Mouse (Mus musculus) neural tube, embryonic 14.5 days (tissue): ENCODE data around the gene Tns2. TPM values are rescaled to one million over a fixed set of nuclear protein-coding genes. Genes with fewer than 3 reads are reported as not detected.
"Not testable (repeated sequence)": the region's sequence is repeated elsewhere in the genome, so short reads cannot be mapped to it uniquely, and the experiment has no call there.

ENCODE experiments used
- ATAC-seq: fragments of 200-750 bp; cut with Nextera tagmentation; 2 replicates; pipeline ENCODE4 v1.8.0; 2017; ENCODE audit warnings: low read depth, mild to moderate bottlenecking, moderate TSS enrichment, moderate library complexity
- H3K27ac ChIP-seq: fragments of 300-500 bp; sonication (generic); 2 replicates; pipeline ENCODE4 v1.5.1; 2014; ENCODE audit warnings: low read depth, mild to moderate bottlenecking, control low read depth, low read length, moderate library complexity, mixed read lengths
- H3K27me3 ChIP-seq: fragments of 300-500 bp; sonication (generic); 2 replicates; pipeline ENCODE4 v1.6.1; 2014; ENCODE audit warnings: low read length; ENCODE audit not compliant: control insufficient read depth, insufficient read depth
- H3K36me3 ChIP-seq: fragments of 300-500 bp; sonication (generic); 2 replicates; pipeline ENCODE4 v1.6.1; 2014; ENCODE audit warnings: low read length, mixed read lengths; ENCODE audit not compliant: control insufficient read depth, insufficient read depth
- H3K4me1 ChIP-seq: fragments of 300-500 bp; sonication (generic); 2 replicates; pipeline ENCODE4 v1.6.1; 2014; ENCODE audit warnings: low read length; ENCODE audit not compliant: control insufficient read depth, insufficient read depth
- H3K4me2 ChIP-seq: fragments of 300-500 bp; sonication (generic); 2 replicates; pipeline ENCODE4 v1.6.1; 2014; ENCODE audit warnings: mild to moderate bottlenecking, low read depth, low read length, control low read depth
- H3K4me3 ChIP-seq: fragments of 300-500 bp; sonication (generic); 2 replicates; pipeline ENCODE4 v1.5.1; 2014; ENCODE audit warnings: low read depth, low read length, control low read depth, mixed read lengths
- H3K9ac ChIP-seq: fragments of 300-500 bp; sonication (generic); replicated peaks from 2 replicates; pipeline ENCODE4 v1.6.1; 2014; ENCODE audit warnings: low read depth, mild to moderate bottlenecking, control low read depth, low read length, mixed read lengths
- H3K9me3 ChIP-seq: fragments of 300-500 bp; sonication (generic); 2 replicates; pipeline ENCODE4 v1.6.1; 2016; ENCODE audit warnings: low read length; ENCODE audit not compliant: control insufficient read depth
- WGBS: fragments of 180-500 bp; shearing (Covaris S2); extraction: QIAGEN DNeasy Blood & Tissue Kit; methylation state at CpG from one replicate; pipeline ENCODE4 v1.1.7; 2014; 5-methylcytosine and 5-hydroxymethylcytosine counted together
- polyA plus RNA-seq: library from polyadenylated mRNA; unstranded; fragments of >200 nt; fragmentation: Nextera tagmentation; extraction: Ambion mirVana; gene quantifications from 2 replicates; pipeline ENCODE4 v1.2.1, GENCODE M21; 2014

The Tns2 gene
- polyA plus RNA-seq, 1 experiment from 2014 or later: 4.3 TPM

DNA sequence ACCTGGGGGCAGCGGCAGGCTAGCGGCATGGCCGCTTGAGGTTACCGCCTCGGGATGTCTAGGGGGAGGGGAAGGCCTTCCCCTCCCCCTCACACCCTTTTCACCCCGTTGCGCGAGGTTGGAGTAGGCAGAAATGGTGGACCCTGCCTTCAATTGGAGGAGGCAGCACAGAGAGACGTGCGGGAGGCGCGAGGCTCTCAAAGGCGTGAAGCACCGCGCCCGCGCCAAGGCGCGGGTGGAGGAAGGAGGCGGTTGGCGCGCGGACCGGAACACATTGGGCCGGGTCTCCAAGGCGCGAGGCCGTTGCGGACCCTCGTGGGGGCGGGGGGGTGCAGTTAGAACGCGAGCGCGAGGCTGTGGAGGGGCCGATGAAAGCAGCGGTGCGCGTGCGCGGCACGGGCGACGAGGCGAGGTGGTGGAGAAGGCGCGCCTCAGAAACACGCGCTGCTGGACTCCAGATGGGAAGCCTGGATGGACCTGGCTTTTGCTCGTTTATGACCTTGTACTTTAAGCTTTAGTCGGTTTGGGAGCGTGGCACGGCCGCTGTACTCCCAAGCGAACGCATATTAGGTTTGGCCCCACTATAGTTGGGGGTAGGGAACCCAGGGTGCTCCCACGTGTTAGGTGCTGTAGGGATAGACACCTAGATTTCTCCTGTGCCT, 26.0 kb upstream of the Tns2 start:
- peak overlapping the region; percentile 98 for H3K27ac ChIP-seq

DNA sequence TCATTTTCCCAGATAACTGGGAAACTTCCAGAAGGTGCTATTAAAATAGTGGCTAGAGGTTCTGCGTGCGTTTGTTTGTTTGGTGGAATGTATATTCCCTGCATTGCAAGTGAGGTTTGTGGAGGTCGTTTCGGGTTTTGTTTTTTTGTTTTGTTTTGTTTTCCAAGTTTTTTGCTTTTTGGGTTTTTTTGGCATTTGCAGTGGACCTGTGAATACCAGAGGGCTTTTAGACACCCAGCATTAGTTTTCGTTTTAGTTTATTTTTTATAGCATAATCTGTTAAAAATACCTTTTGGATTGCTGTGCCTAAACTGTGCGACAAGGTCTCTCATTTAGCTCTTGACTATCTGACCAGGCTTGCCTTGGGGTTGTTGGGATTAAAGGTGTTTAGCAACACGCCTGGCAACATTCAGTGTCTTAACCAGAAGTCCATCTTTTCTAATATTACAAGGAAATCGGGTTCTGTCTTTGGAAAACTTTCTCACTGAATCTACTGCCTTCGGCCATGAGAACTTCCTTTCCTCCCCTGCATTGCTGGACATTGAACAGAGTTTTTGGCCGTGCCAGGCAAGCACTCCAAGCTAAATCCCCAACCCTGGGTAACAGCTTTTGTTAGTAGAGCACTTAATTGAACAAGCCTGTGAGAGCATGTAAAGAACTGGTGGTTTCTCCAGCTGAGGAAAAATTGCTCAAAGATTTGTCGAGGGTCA, 25.2 kb upstream of the Tns2 start:
- H3K4me3 ChIP-seq: peak overlapping the region; percentile 97
- peaks cover 21% of the 10 kb centered on the region for H3K4me1 ChIP-seq
- no peak overlapping the region; the same call in 1 of the 2 replicates for H3K27ac ChIP-seq
- peak overlapping the region; percentile 94 for H3K9ac ChIP-seq
- no peak for ATAC-seq
- no peaks in the 10 kb centered on the region for H3K36me3 ChIP-seq
- no peaks in the 10 kb centered on the region for H3K9me3 ChIP-seq
- peaks cover 4% of the 10 kb centered on the region; the same call in 1 of the 2 replicates for H3K27me3 ChIP-seq
- 19% methylated on average over 11 of the region's 11 CpGs for WGBS
- H3K4me2 ChIP-seq: peak overlapping the region; percentile 89

More for the DNA sequence above, 26.0 kb upstream of the Tns2 start:
- H3K9me3 ChIP-seq: no peaks in the 10 kb centered on the region
- H3K36me3 ChIP-seq: no peaks in the 10 kb centered on the region
- WGBS: under 1% methylated on average over 55 of the region's 57 CpGs
- peaks cover 4% of the 10 kb centered on the region; the same call in 1 of the 2 replicates for H3K27me3 ChIP-seq
- peak overlapping the region; percentile 97 for H3K4me3 ChIP-seq
- ATAC-seq: peak; percentile 60
- peak overlapping the region; percentile 94 for H3K9ac ChIP-seq
- peak overlapping the region; percentile 89 for H3K4me2 ChIP-seq
- H3K4me1 ChIP-seq: peaks cover 21% of the 10 kb centered on the region

DNA sequence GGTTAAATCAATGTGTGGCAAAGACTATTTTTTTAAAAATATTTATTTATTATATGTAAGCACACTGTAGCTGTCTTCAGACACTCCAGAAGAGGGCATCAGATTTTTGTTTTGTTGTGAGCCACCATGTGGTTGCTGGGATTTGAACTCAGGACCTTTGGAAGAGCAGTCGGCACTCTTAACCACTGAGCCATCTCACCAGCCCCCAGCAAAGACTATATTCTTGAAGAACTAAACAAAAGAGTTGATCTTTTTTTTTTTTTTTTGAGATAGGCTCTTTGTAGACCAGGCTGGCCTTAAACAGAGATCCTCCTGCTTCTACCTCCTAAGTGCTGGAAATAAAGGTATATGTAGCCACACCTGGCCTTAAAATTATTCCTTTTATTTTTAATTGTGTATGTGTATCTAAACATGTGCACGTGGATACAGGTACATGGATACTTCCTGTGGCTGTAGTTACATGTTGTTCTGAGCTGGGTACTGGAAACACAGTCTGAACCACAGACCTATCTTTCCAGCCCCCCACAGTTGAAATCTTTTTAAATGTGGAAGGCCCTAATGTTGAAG, 23.0 kb upstream of the Tns2 start:
- no peaks in the 10 kb centered on the region for H3K36me3 ChIP-seq
- no peak for ATAC-seq
- WGBS: 91% methylated on average over 2 of the region's 2 CpGs
- H3K27me3 ChIP-seq: peaks cover 4% of the 10 kb centered on the region; the same call in 1 of the 2 replicates
- H3K9me3 ChIP-seq: no peaks in the 10 kb centered on the region
- H3K9ac ChIP-seq: no peak overlapping the region
- peaks cover 21% of the 10 kb centered on the region for H3K4me1 ChIP-seq
- H3K4me2 ChIP-seq: no peak overlapping the region
- H3K27ac ChIP-seq: no peak overlapping the region
- no peak overlapping the region for H3K4me3 ChIP-seq

GRCm38 (mm10) chr15:102079221-102079620, 21.0 kb upstream of the Tns2 start:
- H3K27ac ChIP-seq: no peak overlapping the region
- no peaks in the 10 kb centered on the region for H3K27me3 ChIP-seq
- peaks cover 19% of the 10 kb centered on the region for H3K4me1 ChIP-seq
- no peak overlapping the region for H3K9ac ChIP-seq
- 0 out of 2 replicates have a peak, but pooled peaks cover 6% of the 10 kb centered on the region for H3K36me3 ChIP-seq
- H3K9me3 ChIP-seq: no peaks in the 10 kb centered on the region
- H3K4me2 ChIP-seq: no peak overlapping the region
- WGBS: 79% methylated on average over 4 of the region's 4 CpGs
- no peak for ATAC-seq
- no peak overlapping the region for H3K4me3 ChIP-seq

DNA sequence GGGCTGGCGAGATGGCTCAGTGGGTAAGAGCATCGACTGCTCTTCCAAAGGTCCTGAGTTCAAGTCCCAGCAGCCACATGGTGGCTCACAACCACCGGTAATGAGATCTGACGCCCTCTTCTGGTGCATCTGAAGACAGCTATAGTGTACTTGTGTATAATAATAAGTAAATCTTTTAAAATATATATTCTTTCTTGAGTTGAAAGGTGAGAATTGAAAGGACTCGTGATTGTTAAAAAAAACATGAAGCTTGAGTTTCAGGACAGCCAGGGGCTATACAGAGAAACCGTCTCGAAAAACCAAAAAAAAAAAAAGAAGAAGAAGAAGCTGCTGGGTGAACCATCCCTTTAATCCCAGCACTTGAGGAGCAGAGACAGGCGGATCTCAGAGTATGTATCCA, 20.3 kb upstream of the Tns2 start:
- 84% methylated on average over 8 of the region's 8 CpGs for WGBS
- peaks cover 13% of the 10 kb centered on the region for H3K36me3 ChIP-seq
- not testable (repeated sequence) for H3K9me3 ChIP-seq, H3K4me3 ChIP-seq, H3K27ac ChIP-seq, H3K27me3 ChIP-seq, H3K9ac ChIP-seq, H3K4me2 ChIP-seq, ATAC-seq
- peaks cover 14% of the 10 kb centered on the region for H3K4me1 ChIP-seq

DNA sequence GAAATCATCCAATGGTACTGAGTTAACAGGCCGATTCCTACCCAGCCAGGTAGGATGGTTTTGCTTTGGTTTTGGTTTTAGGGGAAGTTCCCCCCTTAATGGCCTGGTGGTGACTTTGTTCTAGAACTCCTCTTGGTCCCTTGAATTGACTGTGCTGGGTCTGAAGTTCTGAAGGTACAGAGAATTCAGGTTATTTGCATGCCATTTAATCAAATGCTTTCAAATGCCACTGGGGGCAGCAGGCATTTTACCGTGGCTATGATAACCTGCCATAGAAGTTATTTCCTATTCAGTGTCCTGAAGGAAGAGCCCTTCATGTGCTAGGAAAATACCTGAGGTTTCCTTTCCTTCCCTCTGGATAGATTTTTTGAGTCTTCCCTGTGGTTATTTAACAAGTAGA, 19.8 kb upstream of the Tns2 start:
- 66% methylated on average over 2 of the region's 2 CpGs for WGBS
- H3K4me3 ChIP-seq: no peak overlapping the region
- peaks cover 13% of the 10 kb centered on the region for H3K36me3 ChIP-seq
- H3K4me2 ChIP-seq: no peak overlapping the region
- no peak overlapping the region for H3K9ac ChIP-seq
- H3K9me3 ChIP-seq: no peaks in the 10 kb centered on the region
- ATAC-seq: no peak
- peaks cover 8% of the 10 kb centered on the region for H3K4me1 ChIP-seq
- H3K27me3 ChIP-seq: no peaks in the 10 kb centered on the region
- no peak overlapping the region for H3K27ac ChIP-seq

DNA sequence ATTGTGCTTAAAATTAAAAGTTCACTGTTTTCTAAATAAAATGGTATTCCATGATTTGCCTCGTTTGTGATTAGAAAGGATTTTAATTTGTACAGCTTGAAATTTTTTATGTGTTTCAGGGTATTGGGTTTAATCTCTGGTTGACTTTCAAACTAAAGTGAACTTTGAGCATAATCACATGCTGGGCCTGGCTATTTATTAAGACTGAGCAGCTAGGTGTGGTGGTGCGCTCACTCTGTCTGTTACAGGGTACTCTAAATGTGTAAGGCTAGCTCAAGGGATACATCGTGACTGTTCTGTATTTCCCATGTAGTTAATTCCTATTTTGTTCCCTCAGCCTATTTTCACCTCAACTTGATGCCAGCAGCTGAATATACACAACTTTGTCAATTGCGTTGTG, 18.1 kb upstream of the Tns2 start:
- no peak for ATAC-seq
- Histone ChIP-seq H3K9ac (no peak overlapping the region), H3K27me3 (no peaks in the 10 kb centered on the region), H3K4me2 (no peak overlapping the region), H3K27ac (no peak overlapping the region), H3K4me1 (no peaks in the 10 kb centered on the region), H3K9me3 (no peaks in the 10 kb centered on the region), H3K36me3 (peaks cover 25% of the 10 kb centered on the region), H3K4me3 (no peak overlapping the region)
- WGBS: 96% methylated on average over 4 of the region's 4 CpGs

DNA sequence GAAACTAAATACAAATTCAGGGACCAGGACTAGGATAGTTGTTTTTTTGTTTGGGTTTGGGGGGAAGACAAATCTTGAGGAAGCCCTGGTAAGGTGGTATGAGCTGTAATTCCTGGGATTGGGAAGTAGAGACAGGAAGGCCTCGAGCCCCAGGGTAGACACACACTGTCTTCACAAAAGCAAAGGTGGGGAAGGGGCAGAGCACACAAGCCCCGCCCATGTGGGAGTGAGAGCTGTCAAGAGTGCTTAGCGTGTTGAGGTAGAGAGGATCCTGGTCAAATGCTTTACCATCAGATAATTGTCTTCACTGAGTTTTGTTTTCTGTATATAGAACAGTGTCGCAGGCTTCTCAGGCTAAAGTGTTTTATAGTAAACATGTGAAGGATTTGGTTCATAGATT, 17.2 kb upstream of the Tns2 start:
- no peaks in the 10 kb centered on the region for H3K9me3 ChIP-seq
- H3K9ac ChIP-seq: no peak overlapping the region
- H3K27ac ChIP-seq: no peak overlapping the region
- no peak overlapping the region for H3K4me2 ChIP-seq
- no peaks in the 10 kb centered on the region for H3K27me3 ChIP-seq
- H3K4me3 ChIP-seq: no peak overlapping the region
- ATAC-seq: no peak
- H3K4me1 ChIP-seq: no peaks in the 10 kb centered on the region
- H3K36me3 ChIP-seq: peaks cover 34% of the 10 kb centered on the region
- WGBS: 81% methylated on average over 4 of the region's 4 CpGs
